Mouse (Mus musculus) ES-Bruce4 (cell line): ENCODE measurements around the gene Ptger2.

Experiments used
- CTCF ChIP-seq: IDR thresholded peaks from one replicate; pipeline ENCODE4 v1.8.1; 2011; ENCODE audit warnings: low read depth, low read length
- EP300 ChIP-seq: IDR thresholded peaks from 2 replicates; pipeline ENCODE4 v1.6.1; 2011; ENCODE audit warnings: low read depth, low read length; ENCODE audit not compliant: insufficient read depth

DNA sequence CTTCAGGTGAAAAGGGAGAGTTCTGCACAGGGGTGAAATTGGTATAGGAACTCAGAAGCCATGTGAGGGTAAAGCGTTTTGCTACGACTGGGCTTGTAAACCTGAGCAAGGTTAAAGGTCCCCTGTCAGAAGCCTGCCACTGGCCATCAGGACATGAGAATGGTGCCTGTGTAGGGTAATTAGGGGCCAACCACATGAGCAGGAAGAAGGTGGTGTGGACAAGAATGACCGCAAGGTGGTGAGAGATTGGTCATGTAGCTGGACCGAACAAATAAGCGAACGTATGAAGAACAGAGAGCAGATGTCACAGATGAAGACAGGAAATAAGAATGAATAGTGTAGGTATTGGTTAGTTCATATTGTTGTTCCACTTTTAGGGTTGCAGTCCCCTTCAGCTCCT is 23.7 kb downstream of the Ptger2 start:
- TF ChIP-seq EP300, result no peak
- no peak for TF ChIP-seq CTCF
